Mouse (Mus musculus) induced T-regulatory cell, adult 2 months (primary cell): ENCODE data around the gene Spaca6.

Source experiments
- DNase-seq: peaks from one replicate; pipeline ENCODE4 v3.0.0-alpha.2; 2012; ENCODE audit warnings: low read depth

The Spaca6 gene

DNA sequence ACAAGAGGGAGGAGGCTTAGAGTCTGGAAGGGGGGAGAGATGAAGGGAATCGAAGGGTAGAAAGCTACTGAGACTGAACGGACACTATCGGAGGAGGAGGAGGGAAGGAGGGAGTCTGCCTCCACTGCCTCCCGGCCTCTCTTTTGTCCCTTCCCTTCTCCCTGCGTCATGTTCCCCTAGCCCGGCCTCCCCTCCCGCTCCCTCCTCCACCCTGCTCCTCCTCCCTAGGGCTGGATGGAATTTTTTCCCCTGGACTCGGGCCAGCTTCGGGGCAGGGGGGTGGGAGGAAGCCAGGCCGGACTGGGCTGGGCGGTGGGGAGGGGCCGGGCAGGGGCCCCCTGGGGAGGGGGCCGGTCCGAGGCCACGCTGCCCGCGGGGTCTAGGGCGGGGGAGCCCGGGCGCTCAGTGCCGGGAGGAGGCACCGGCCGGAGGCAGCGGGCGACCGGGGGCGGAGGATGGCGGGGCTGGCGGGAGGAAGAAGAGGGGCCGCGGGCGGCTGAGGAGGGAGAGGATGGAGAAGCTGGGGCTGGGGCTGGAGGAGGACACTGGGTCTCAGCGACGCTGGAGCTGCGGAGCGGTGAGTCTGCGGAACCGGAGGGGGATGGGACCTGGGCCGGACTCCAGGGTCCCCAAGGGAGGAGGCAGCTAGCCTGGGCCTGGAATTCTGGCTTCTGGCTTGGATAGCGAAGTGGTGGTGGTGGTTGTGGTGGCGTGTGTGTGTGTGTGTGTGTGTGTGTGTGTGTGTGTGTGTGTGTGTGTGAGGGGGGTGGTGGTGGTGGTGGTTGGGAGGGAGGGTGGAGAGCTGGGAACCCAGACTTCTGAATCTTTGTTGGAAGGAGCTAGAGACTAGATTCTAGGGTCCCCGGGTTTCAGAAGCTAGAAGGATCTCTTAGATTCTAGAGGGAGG is at the start of gene Spaca6:
Gene Spaca6, plus strand, starts transcription at position 408 of the 907 bp plus-strand sequence.
- peak; percentile 33 for DNase-seq

DNA sequence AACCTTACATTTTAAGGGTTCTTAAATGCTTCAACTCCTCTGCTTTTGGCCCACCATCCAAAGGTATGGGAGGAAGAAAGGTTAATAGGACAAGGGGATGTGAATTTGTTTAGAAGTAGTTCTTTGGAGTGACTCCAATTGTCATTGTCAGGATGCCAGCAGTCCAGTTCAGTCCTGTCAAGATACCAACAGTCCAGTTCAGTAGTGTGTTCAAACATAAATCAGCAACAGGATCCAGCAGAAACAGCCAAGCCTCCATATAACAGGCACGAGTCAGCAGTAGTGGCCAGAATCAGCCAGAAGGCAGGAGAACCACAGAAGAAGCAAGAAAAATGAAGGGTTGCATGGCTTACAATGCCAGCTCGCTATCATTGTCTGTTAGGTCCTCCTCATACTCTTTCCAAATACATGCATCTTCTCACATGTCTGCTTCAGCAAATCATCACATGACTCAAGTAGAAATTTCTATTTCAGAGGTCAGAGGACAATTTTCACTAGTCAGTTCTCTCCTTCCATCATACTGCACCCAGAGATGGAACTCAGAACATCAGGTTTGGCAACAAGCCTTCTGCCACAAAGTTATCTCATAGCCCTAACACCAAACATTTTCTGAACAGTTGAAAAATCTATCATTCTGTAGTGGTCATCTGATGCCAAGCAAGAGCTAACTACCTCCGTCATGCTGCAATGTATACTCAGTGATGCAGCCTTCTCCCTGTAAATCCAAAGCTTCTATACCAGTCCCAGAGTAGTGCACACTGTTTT is 35.9 kb upstream of the Spaca6 start:
- no peak for DNase-seq

GRCm38 (mm10) chr17:17792578-17792977 is 34.4 kb upstream of the Spaca6 start:
- no peak for DNase-seq

GRCm38 (mm10) chr17:17795527-17795926 is 31.4 kb upstream of the Spaca6 start:
- no peak for DNase-seq

- DNase-seq: no peak
These were observed 3.2 kb upstream of the Spaca6 start for GRCm38 (mm10) chr17:17823612-17824336.

- DNase-seq: no peak
These were observed 902 bp upstream of the Spaca6 start for GRCm38 (mm10) chr17:17825921-17826591.

DNA sequence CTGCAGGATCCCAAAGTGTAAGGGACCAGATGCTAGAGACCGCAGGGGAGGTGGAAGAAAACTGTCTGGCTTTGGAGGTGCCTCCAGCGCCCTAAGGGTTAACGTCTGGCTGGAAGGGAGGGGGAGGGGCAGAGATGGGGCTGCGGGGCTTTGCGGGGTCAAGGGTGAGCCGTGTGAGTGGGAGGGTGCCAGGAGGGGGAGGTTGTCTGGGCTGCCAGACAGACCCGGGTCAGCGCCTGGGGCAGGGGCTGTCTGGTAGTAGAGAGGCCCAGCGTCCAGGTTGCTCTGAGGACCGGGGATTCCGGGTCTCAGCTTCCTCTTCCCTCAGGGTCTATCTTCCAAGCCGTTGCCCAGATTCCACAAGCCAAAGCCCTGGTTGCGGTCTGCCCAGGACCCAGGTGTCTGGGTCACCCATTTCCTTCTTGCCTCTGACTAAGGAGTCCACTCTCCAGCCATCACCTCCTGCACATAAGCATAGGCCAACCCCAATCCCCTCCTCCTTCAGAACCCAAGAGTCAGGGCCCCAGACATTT is 766 bp downstream of the Spaca6 start:
- DNase-seq: no peak

DNA sequence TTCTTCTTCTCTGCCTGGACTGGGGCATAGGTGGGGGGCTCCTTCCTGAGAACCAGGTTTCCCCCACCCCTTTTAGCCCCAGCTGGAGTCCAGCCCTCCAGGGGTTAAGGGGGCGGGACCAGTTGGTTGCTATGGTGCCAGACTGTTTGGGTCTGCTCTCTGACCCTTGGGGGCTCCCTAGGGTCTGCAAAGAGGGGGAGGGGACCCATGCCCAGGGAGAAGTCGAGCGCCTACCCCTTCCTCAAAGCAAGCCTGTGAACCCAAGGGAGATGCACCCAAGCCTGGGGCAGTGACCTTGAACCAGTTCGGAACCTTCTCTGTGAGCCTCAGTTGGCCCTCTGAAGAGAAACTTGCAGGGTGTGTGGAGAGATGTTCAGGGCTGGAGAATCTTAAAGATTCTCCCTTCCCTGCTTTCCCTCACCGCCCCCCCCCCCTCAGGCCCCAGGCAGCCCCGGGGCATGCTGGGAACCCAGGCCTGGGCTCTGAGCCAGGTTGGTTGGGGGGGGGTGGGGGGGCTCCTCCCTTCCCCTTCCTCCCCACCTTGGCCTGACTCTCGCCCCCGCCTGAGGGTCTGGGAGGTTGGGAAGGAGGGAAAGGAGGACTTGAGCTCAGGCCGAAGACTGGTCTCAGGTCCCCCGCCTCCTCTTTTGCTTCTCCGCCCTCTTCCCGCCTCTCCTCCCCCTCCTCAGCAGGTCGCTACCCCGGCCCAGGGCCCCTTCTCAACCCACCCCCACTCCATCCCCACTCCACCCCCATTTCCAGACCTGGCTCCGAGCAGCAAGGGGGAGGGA is 1.4 kb downstream of the Spaca6 start:
- no peak for DNase-seq

- DNase-seq: no peak
These were observed 2.3 kb downstream of the Spaca6 start for GRCm38 (mm10) chr17:17829052-17829785.

DNA sequence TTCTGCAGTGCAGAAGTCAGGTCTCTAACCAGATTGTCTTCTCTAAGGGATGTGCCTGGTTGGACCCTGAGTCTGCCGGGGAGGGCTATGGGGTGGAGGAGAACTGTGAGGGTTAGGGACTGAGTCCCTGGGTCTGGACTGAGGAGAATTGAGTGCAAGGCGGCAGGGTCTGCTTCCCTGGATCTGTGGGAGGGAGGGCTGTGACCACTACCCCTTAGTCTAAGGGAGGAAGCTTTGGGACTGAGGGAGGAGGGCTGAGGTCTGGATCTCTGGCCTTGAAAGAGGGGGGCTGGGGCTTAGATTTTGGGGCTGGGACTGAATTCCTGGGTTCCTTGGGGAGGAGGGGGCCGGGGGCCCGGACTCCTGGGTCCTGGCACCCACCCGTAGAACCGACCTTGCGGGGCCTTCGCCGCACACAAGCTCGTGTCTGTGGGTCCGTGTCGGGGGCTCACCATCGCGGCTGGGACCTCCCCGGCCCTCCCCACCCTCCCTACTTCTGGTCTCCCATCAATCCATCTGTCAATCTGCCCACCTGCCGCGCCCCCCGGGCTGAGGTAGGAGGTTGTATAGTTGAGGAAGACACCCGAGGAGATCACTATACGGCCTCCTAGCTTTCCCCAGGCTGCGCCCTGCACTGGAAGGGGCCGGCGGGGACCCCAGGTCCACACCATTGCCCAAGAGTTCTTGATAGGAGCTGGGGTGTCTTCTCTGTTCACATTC is 3.0 kb downstream of the Spaca6 start:
- no peak for DNase-seq

DNA sequence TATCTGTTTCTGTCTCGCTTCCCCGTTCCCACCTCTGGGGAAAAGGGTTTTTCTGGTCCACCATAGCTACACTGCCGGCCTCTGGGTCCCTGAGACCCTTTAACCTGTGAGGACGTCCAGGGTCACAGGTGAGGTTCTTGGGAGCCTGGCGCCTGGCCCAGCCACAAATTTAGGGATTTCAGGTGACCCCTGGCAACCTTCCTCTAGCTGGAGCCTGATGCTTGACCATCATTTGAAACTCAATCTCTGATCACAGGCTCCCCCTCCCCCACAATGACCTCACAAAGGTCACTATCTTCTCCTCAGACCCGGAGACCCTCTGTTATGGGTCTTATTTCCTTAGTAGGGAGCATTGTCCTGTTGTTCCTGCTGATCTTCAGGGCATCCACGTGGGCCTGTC is 3.8 kb downstream of the Spaca6 start:
- no peak for DNase-seq

GRCm38 (mm10) chr17:17834896-17835295 is 7.9 kb downstream of the Spaca6 start:
- DNase-seq: no peak

DNA sequence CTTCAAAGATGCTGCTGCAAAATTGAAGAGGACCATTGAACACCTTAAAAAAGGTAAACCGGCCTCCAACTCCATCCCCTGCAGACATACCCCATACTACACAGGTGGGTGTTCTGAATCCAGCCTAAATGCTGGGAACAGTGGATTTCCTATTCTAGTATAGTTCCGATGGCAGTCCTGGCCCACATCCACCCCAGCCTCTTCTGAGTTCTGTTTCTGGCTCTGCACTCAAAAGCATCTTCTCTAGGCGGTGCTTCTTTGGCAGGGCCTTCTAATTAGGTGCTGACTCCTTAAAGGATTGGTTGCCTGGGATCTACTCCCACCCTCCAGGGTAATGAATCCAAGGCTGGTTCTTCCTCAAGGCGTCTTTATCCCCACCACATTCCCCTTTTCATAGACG is 9.1 kb downstream of the Spaca6 start:
- no peak for DNase-seq

DNA sequence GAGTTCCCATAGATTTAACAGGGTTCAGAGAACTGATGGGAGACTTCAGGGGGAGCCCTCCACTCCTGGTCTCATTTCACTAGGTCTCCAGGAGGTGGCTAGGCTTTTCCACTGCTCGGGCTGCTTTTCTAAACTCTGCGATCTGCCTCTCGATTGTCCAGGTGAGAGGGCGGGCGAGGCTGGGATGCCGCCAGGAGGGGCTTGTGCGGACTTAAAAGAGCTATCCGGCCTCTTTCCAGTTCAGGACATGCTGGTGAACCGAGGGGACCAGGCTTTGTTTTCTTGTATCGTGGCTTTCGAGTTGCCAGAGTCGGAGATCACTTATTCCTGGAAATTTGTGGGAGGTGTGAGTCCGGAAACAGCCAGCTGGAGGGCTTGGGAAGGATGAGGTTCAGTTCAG is 10.5 kb downstream of the Spaca6 start:
- no peak for DNase-seq

DNA sequence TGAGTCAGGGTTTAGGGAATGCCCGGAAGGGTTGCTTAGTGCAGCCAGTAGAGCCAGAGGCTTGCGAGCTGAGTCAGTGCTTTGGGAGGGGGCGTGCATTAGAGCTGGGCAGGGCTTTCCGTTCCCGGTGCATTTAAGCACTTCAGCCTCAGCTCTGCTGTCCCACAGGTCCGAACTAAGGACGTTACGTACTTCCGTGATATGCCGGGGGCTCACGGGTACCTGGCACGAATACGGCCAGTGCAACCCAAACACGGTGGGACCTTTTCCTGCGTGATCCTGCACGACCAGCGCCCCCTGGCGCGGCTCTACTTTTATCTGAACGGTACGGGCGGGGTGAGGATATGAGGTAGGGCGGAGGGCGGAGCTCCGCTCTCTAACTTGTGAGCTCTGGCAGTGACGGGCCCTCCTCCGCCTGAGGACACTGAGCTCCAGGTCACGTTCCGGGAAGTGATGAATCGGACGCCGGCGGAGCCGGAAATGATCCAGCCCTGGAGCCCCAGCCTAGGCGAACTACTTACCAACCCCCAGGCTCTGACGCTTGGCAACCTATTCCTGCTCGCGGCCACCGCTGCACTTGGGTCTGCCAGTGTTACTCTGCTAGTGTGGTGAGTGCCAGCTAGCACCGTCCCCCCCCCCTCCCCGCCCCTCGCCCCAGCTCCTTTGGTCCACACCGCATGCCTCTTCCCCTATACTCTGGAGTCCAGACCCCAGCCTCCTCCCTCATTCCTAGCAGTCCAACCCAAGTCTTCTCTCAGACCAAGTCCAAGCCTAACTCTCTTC is 11.2 kb downstream of the Spaca6 start:
- peak; percentile 97 for DNase-seq

DNA sequence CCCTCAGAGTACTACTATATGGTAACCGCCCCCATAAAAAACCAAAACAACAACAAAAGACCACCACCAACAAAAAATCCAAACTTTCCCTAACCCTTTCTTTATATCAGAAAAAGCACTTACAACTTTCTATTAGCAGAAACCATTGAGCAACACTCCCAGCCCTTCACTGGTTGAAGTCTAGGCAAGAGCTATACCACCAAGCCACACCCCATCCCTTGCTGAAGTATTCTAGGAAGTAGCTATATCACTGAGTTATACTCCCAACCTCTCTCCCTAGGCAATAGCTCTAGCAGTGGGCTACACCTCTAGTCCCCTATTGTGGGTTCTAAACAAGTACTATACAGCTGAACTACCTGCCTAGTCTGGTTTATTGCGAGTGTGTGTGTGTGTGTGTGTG is 12.3 kb downstream of the Spaca6 start:
- DNase-seq: no peak

- peak; percentile 38 for DNase-seq
These were observed 13.8 kb downstream of the Spaca6 start for GRCm38 (mm10) chr17:17840796-17841195.

- no peak for DNase-seq
These were observed 16.7 kb downstream of the Spaca6 start for GRCm38 (mm10) chr17:17843534-17844261.
